Mouse (Mus musculus) forebrain, embryonic 12.5 days (tissue): ENCODE measurements around the gene Gnb3. TPM values are rescaled to one million over a fixed set of nuclear protein-coding genes. Genes with fewer than 3 reads are reported as not detected.

Experiments used
- ATAC-seq: fragments of 200-750 bp; cut with Nextera tagmentation; 2 replicates; pipeline ENCODE4 v1.8.0; 2017; ENCODE audit warnings: moderate TSS enrichment; ENCODE audit not compliant: low FRiP score
- H3K27ac ChIP-seq: fragments of 300-500 bp; sonication (generic); 2 replicates; pipeline ENCODE4 v1.5.1; 2016; ENCODE audit warnings: mild to moderate bottlenecking
- H3K27me3 ChIP-seq: fragments of 300-500 bp; sonication (generic); 2 replicates; pipeline ENCODE4 v1.6.1; 2016; ENCODE audit warnings: mild to moderate bottlenecking
- H3K36me3 ChIP-seq: fragments of 300-500 bp; sonication (generic); replicated peaks from 2 replicates; pipeline ENCODE4 v1.6.1; 2016; ENCODE audit warnings: mild to moderate bottlenecking
- H3K4me1 ChIP-seq: fragments of 300-500 bp; sonication (generic); 2 replicates; pipeline ENCODE4 v1.6.1; 2016
- H3K4me2 ChIP-seq: fragments of 300-500 bp; sonication (generic); 2 replicates; pipeline ENCODE4 v1.6.1; 2016; ENCODE audit warnings: mild to moderate bottlenecking, moderate library complexity
- H3K4me3 ChIP-seq: fragments of 300-500 bp; sonication (generic); replicated peaks from 2 replicates; pipeline ENCODE4 v1.5.1; 2016; ENCODE audit warnings: mild to moderate bottlenecking
- H3K9ac ChIP-seq: fragments of 300-500 bp; sonication (generic); 2 replicates; pipeline ENCODE4 v1.6.1; 2016; ENCODE audit warnings: mild to moderate bottlenecking
- H3K9me3 ChIP-seq: fragments of 300-500 bp; sonication (generic); 2 replicates; pipeline ENCODE4 v1.6.1; 2016
- WGBS: fragments of 180-500 bp; shearing (Covaris S2); methylation state at CpG from one replicate; pipeline ENCODE4 v1.1.7; 2016; 5-methylcytosine and 5-hydroxymethylcytosine counted together
- polyA plus RNA-seq: library from polyadenylated mRNA; unstranded; fragments of >200 nt; fragmentation: Nextera tagmentation; extraction: Ambion mirVana; gene quantifications from 2 replicates; pipeline ENCODE4 v1.2.1, GENCODE M21; 2016

The Gnb3 gene
- polyA plus RNA-seq, 1 experiment from 2014 or later, result 1.1 TPM

GRCm38 (mm10) chr6:124828868-124829798 is 10.9 kb downstream of the Gnb3 start, which contains the start of the genes Usp5 and Cdca3:
Gene Usp5, minus strand, starts transcription at chr6:124829484.
Gene Cdca3, plus strand, starts transcription at chr6:124829547.
- peak; percentile 94 for ATAC-seq
- peaks cover 55% of the 10 kb centered on the region for H3K36me3 ChIP-seq
- peak within 1 kb of the TSS; percentile 95 for H3K4me2 ChIP-seq
- H3K27ac ChIP-seq, result peak within 1 kb of the TSS; percentile 94
- H3K9ac ChIP-seq, result peak within 1 kb of the TSS; percentile 79
- peak within 1 kb of the TSS; percentile 73 for H3K4me3 ChIP-seq
- H3K9me3 ChIP-seq, result no peaks in the 10 kb centered on the region
- peaks cover 50% of the 10 kb centered on the region for H3K4me1 ChIP-seq
- WGBS, result under 1% methylated on average over 55 of the region's 55 CpGs
- H3K27me3 ChIP-seq, result no peaks in the 10 kb centered on the region

- Histone ChIP-seq H3K4me1 (peaks cover 43% of the 10 kb centered on the region), H3K4me3 (peak overlapping the region; percentile 73), H3K4me2 (peak overlapping the region; percentile 95), H3K27ac (peak overlapping the region; percentile 71), H3K9me3 (no peaks in the 10 kb centered on the region), H3K9ac (peak overlapping the region; percentile 73), H3K27me3 (no peaks in the 10 kb centered on the region), H3K36me3 (peaks cover 56% of the 10 kb centered on the region)
- no peak for ATAC-seq
- 26% methylated on average over 10 of the region's 10 CpGs for WGBS
Observed at GRCm38 (mm10) chr6:124828101-124828592, 11.9 kb downstream of the Gnb3 start.

GRCm38 (mm10) chr6:124822049-124822448 is 18.0 kb downstream of the Gnb3 start:
- Histone ChIP-seq H3K36me3 (peaks cover 98% of the 10 kb centered on the region), H3K4me1 (no peaks in the 10 kb centered on the region), H3K9me3 (no peaks in the 10 kb centered on the region), H3K4me2 (no peak overlapping the region), H3K27ac (no peak overlapping the region), H3K9ac (no peak overlapping the region), H3K4me3 (no peak overlapping the region), H3K27me3 (no peaks in the 10 kb centered on the region)
- WGBS, result 93% methylated on average over 4 of the region's 4 CpGs
- no peak for ATAC-seq

- Histone ChIP-seq H3K36me3 (peaks cover 100% of the 10 kb centered on the region), H3K9me3 (no peaks in the 10 kb centered on the region), H3K27me3 (no peaks in the 10 kb centered on the region), H3K4me2 (no peak overlapping the region), H3K27ac (no peak overlapping the region), H3K4me3 (no peak overlapping the region), H3K9ac (no peak overlapping the region), H3K4me1 (no peaks in the 10 kb centered on the region)
- WGBS, result 93% methylated on average over 5 of the region's 5 CpGs
- no peak for ATAC-seq
Observed at GRCm38 (mm10) chr6:124820891-124821290, 19.2 kb downstream of the Gnb3 start.

GRCm38 (mm10) chr6:124817971-124818370 is 22.1 kb downstream of the Gnb3 start:
- H3K36me3 ChIP-seq, result peaks cover 80% of the 10 kb centered on the region
- WGBS, result 95% methylated on average over 8 of the region's 8 CpGs

GRCm38 (mm10) chr6:124817563-124817962 is 22.5 kb downstream of the Gnb3 start:
- ATAC-seq, result no peak
- Histone ChIP-seq H3K4me2 (no peak overlapping the region), H3K9me3 (no peaks in the 10 kb centered on the region), H3K27me3 (no peaks in the 10 kb centered on the region), H3K27ac (no peak overlapping the region), H3K9ac (no peak overlapping the region), H3K4me3 (no peak overlapping the region), H3K36me3 (peaks cover 77% of the 10 kb centered on the region), H3K4me1 (peaks cover 23% of the 10 kb centered on the region)
- WGBS, result 97% methylated on average over 8 of the region's 8 CpGs

More at GRCm38 (mm10) chr6:124817971-124818370, 22.1 kb downstream of the Gnb3 start:
- H3K9ac ChIP-seq, result no peak overlapping the region
- no peak for ATAC-seq
- no peak overlapping the region for H3K27ac ChIP-seq
- no peaks in the 10 kb centered on the region for H3K9me3 ChIP-seq
- no peaks in the 10 kb centered on the region for H3K27me3 ChIP-seq
- peaks cover 19% of the 10 kb centered on the region for H3K4me1 ChIP-seq
- H3K4me2 ChIP-seq, result no peak overlapping the region
- no peak overlapping the region for H3K4me3 ChIP-seq

- H3K4me2 ChIP-seq, result no peak overlapping the region
- H3K9me3 ChIP-seq, result no peaks in the 10 kb centered on the region
- H3K4me3 ChIP-seq, result no peak overlapping the region
- WGBS, result 96% methylated on average over 11 of the region's 11 CpGs
- H3K27ac ChIP-seq, result no peak overlapping the region
- no peaks in the 10 kb centered on the region for H3K27me3 ChIP-seq
- peaks cover 27% of the 10 kb centered on the region for H3K4me1 ChIP-seq
- no peak overlapping the region for H3K9ac ChIP-seq
- peaks cover 77% of the 10 kb centered on the region for H3K36me3 ChIP-seq
- no peak for ATAC-seq
Observed at GRCm38 (mm10) chr6:124817125-124817524, 22.9 kb downstream of the Gnb3 start.

- ATAC-seq, result no peak
- H3K36me3 ChIP-seq, result peaks cover 77% of the 10 kb centered on the region
- no peaks in the 10 kb centered on the region for H3K27me3 ChIP-seq
- no peak overlapping the region for H3K4me2 ChIP-seq
- no peak overlapping the region for H3K27ac ChIP-seq
- peaks cover 32% of the 10 kb centered on the region for H3K4me1 ChIP-seq
- no peaks in the 10 kb centered on the region for H3K9me3 ChIP-seq
- no peak overlapping the region for H3K4me3 ChIP-seq
- H3K9ac ChIP-seq, result no peak overlapping the region
- WGBS, result 91% methylated on average over 4 of the region's 4 CpGs
Observed at GRCm38 (mm10) chr6:124816611-124817010, 23.5 kb downstream of the Gnb3 start.

GRCm38 (mm10) chr6:124814858-124815774 is 25.0 kb downstream of the Gnb3 start:
- no peaks in the 10 kb centered on the region for H3K27me3 ChIP-seq
- H3K4me1 ChIP-seq, result peaks cover 38% of the 10 kb centered on the region
- H3K36me3 ChIP-seq, result peaks cover 76% of the 10 kb centered on the region
- no peak overlapping the region for H3K4me3 ChIP-seq
- H3K27ac ChIP-seq, result 0 out of 2 replicates have a peak overlapping the region, but pooled peaks have one; percentile 88
- peak overlapping the region; percentile 88; the same call in 1 of the 2 replicates for H3K4me2 ChIP-seq
- H3K9me3 ChIP-seq, result no peaks in the 10 kb centered on the region
- 64% methylated on average over 9 of the region's 9 CpGs for WGBS
- no peak for ATAC-seq
- H3K9ac ChIP-seq, result no peak overlapping the region; the same call in 1 of the 2 replicates

GRCm38 (mm10) chr6:124814448-124814847 is 25.6 kb downstream of the Gnb3 start:
- H3K9ac ChIP-seq, result no peak overlapping the region
- H3K4me3 ChIP-seq, result peak overlapping the region; percentile 73
- H3K4me1 ChIP-seq, result peaks cover 44% of the 10 kb centered on the region
- H3K27me3 ChIP-seq, result no peaks in the 10 kb centered on the region
- no peaks in the 10 kb centered on the region for H3K9me3 ChIP-seq
- 45% methylated on average over 8 of the region's 8 CpGs for WGBS
- H3K36me3 ChIP-seq, result peaks cover 69% of the 10 kb centered on the region
- peak overlapping the region; percentile 88 for H3K27ac ChIP-seq
- peak; percentile 32 for ATAC-seq
- peak overlapping the region; percentile 88 for H3K4me2 ChIP-seq

GRCm38 (mm10) chr6:124813933-124814332 is 26.1 kb downstream of the Gnb3 start, which contains the start of gene Tpi1:
Gene Tpi1, minus strand, starts transcription at chr6:124814296.
- H3K27ac ChIP-seq, result peak within 1 kb of the TSS; percentile 88
- ATAC-seq, result peak; percentile 91
- peak within 1 kb of the TSS; percentile 73 for H3K4me3 ChIP-seq
- H3K27me3 ChIP-seq, result no peaks in the 10 kb centered on the region
- peak within 1 kb of the TSS; percentile 83 for H3K9ac ChIP-seq
- peak within 1 kb of the TSS; percentile 88 for H3K4me2 ChIP-seq
- WGBS, result 0% methylated on average over 22 of the region's 22 CpGs
- H3K36me3 ChIP-seq, result peaks cover 64% of the 10 kb centered on the region
- H3K9me3 ChIP-seq, result no peaks in the 10 kb centered on the region
- H3K4me1 ChIP-seq, result peaks cover 50% of the 10 kb centered on the region
